Mouse (Mus musculus) intestine, postnatal 0 days (tissue): ENCODE results near the gene Mad2l1bp. TPM values are rescaled to one million over a fixed set of nuclear protein-coding genes. Genes with fewer than 3 reads are reported as not detected.

Experiments
- ATAC-seq: fragments of 200-750 bp; cut with Nextera tagmentation; 2 replicates; pipeline ENCODE4 v1.8.0; 2017; ENCODE audit warnings: mild to moderate bottlenecking, moderate TSS enrichment, moderate library complexity
- H3K27ac ChIP-seq: fragments of 300-500 bp; sonication (generic); 2 replicates; pipeline ENCODE4 v1.5.1; 2014; ENCODE audit warnings: mild to moderate bottlenecking, low read depth, low read length, moderate library complexity
- H3K27me3 ChIP-seq: fragments of 300-500 bp; sonication (generic); replicated peaks from 2 replicates; pipeline ENCODE4 v1.6.1; 2014; ENCODE audit warnings: low read length, mixed read lengths; ENCODE audit not compliant: control insufficient read depth, insufficient read depth
- H3K36me3 ChIP-seq: fragments of 300-500 bp; sonication (generic); 2 replicates; pipeline ENCODE4 v1.6.1; 2014; ENCODE audit warnings: mild to moderate bottlenecking, moderate library complexity; ENCODE audit not compliant: control insufficient read depth, insufficient read depth
- H3K4me1 ChIP-seq: fragments of 300-500 bp; sonication (generic); replicated peaks from 2 replicates; pipeline ENCODE4 v1.6.1; 2014; ENCODE audit warnings: antibody characterized with exemption, low read length, mixed read lengths; ENCODE audit not compliant: control insufficient read depth, insufficient read depth
- H3K4me2 ChIP-seq: fragments of 300-500 bp; sonication (generic); replicated peaks from 2 replicates; pipeline ENCODE4 v1.6.1; 2014; ENCODE audit warnings: low read depth, mild to moderate bottlenecking, moderate library complexity
- H3K4me3 ChIP-seq: fragments of 300-500 bp; sonication (generic); 2 replicates; pipeline ENCODE4 v1.5.1; 2014; ENCODE audit warnings: low read depth, low read length
- H3K9ac ChIP-seq: fragments of 300-500 bp; sonication (generic); 2 replicates; pipeline ENCODE4 v1.6.1; 2014; ENCODE audit warnings: mild to moderate bottlenecking, low read depth, low read length
- H3K9me3 ChIP-seq: fragments of 300-500 bp; sonication (generic); 2 replicates; pipeline ENCODE4 v1.6.1; 2016; ENCODE audit warnings: mixed run types; ENCODE audit not compliant: control insufficient read depth
- CTCF ChIP-seq: sonication (generic); IDR thresholded peaks from 2 replicates; pipeline ENCODE4 v1.5.1; 2016; ENCODE audit warnings: low read depth, mild to moderate bottlenecking, control low read depth, antibody characterized with exemption, moderate library complexity
- WGBS: fragments of 180-500 bp; shearing (Covaris S2); extraction: QIAGEN DNeasy Blood & Tissue Kit; methylation state at CpG from one replicate; pipeline ENCODE4 v1.1.7; 2014; 5-methylcytosine and 5-hydroxymethylcytosine counted together
- polyA plus RNA-seq: library from polyadenylated mRNA; unstranded; fragments of >200 nt; fragmentation: Nextera tagmentation; extraction: Ambion mirVana; gene quantifications from 2 replicates; pipeline ENCODE4 v1.2.1, GENCODE M21; 2015

The Mad2l1bp gene
- polyA plus RNA-seq: 38.1 and 40.2 TPM in 2 replicates

DNA sequence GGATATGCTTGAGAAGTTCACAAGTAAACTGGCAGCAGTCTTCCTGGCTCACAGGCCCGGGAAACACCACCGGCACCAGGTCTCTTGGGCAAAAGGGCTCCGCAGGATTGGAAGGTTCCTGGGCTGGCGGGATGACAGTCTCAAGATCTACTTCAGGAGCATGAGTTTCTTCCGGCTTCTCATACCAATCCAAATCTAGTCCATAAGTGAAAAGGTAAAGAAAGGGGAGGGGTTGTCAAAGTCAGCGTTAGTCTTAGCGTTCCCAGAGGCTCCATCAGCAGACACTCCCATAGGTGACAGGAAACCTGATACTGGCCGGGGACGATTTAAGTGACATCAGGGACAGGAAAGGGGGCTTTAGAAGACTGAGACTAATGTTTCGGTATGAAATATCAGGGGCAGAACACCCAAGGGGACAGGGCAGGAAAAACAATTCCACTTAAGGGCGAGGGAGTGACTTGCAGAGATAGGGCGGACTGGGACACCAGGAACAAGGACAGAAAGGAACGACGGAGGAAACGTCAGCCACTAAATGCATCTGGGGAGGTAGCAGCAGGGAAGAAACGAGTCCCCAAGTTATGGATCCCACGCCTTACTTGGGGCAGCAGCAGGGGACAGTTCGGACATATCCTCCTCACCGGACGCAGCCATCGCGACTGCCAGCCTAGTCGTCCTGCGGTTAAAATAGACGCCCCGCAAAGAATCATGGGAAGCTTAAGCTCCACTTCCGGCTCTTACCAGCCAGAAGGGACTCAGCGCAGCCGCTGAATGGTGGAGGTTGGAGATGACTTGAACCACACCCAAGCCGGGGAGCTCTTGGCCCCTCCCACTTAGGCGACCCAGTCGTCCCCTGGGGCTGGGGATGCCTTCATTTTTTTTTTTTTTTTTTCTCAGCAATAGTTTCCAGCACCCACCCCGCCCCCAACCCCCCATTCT lies at the start of gene Mad2l1bp:
Gene Mad2l1bp (minus strand): TSS at position 707 of the 936 bp plus-strand sequence.
- Histone ChIP-seq H3K9ac (peak within 1 kb of the TSS; percentile 74), H3K4me2 (peak within 1 kb of the TSS; percentile 82), H3K27me3 (no peaks in the 10 kb centered on the region), H3K27ac (peak within 1 kb of the TSS; percentile 80), H3K4me3 (peak within 1 kb of the TSS; percentile 72), H3K9me3 (no peaks in the 10 kb centered on the region), H3K36me3 (peaks cover 11% of the 10 kb centered on the region; the same call in 1 of the 2 replicates), H3K4me1 (no peaks in the 10 kb centered on the region)
- ATAC-seq: peak; percentile 82
- TF ChIP-seq CTCF: no peak
- WGBS: 2% methylated on average over 33 of the region's 33 CpGs

DNA sequence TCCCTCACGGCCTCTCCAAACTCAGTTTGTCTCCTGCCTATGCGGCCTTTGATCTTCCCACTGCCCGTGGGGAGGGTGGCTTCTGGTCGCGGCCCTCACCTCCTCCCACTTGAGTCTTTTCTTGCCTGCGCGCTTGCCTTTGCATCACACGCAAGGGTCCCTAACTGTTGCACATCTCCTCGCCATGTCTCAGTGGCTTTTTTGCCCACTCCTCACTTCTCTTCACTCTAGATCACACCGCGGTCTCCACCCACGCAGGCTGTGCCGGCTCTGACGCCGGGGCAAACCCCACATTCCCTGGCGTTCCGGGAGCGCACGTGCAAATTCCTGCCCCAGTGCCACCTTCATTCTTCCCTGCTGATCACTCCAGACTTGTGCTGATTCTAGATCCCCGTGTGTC lies 49.7 kb upstream of the Mad2l1bp start:
- Histone ChIP-seq H3K4me2 (peak overlapping the region; percentile 90), H3K36me3 (peaks cover 29% of the 10 kb centered on the region), H3K4me3 (peak overlapping the region; percentile 98), H3K9ac (peak overlapping the region; percentile 86), H3K27ac (peak overlapping the region; percentile 70), H3K27me3 (no peaks in the 10 kb centered on the region), H3K9me3 (no peaks in the 10 kb centered on the region), H3K4me1 (no peaks in the 10 kb centered on the region; the same call in 1 of the 2 replicates)
- WGBS: 0% methylated on average over 20 of the region's 20 CpGs
- peak; percentile 20; the same call in 1 of the 2 replicates for ATAC-seq
- no peak for TF ChIP-seq CTCF

DNA sequence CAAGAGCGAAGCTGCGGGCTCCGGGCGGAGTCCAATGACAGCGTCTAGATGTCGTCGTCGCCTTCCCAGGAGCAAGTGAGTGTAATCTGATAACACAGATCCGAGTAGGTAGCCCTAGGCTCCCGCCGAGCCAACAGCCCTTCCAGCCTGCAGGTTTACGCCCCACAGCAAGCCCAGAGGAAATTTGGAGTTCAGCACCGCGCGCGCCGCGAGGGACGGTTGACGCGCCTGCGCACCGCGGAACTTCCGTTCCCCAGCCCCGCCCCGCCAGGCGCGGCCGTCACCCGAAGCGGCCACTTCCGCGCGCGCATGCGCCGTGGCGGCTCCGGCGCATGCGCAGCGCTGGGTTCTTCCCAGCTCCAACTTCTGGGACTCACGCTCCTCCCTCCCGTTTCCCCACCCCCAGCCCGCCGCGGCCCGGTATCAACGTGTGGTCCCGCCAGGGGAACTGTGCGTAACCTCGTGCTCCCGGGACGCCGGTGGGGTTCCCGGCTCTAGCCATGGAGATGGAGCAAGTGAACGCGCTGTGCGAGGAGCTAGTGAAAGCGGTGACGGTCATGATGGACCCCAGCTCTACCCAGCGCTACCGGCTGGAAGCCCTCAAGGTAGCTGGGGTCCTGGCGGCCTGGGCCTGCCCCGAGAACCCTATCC lies 49.2 kb upstream of the Mad2l1bp start, which contains the start of the genes Polh and Xpo5:
Gene Polh (minus strand): TSS at position 225 of the 651 bp plus-strand sequence.
Gene Xpo5 (plus strand): TSS at position 362 of the 651 bp plus-strand sequence.
- peak; percentile 96 for ATAC-seq
- Histone ChIP-seq H3K9ac (peak within 1 kb of the TSS; percentile 86), H3K36me3 (peaks cover 29% of the 10 kb centered on the region), H3K4me1 (no peaks in the 10 kb centered on the region; the same call in 1 of the 2 replicates), H3K4me2 (peak within 1 kb of the TSS; percentile 90), H3K9me3 (no peaks in the 10 kb centered on the region), H3K4me3 (peak within 1 kb of the TSS; percentile 98), H3K27ac (peak within 1 kb of the TSS; percentile 70), H3K27me3 (no peaks in the 10 kb centered on the region)
- WGBS: under 1% methylated on average over 66 of the region's 66 CpGs
- peak; percentile 27; the same call in 1 of the 2 replicates for TF ChIP-seq CTCF

DNA sequence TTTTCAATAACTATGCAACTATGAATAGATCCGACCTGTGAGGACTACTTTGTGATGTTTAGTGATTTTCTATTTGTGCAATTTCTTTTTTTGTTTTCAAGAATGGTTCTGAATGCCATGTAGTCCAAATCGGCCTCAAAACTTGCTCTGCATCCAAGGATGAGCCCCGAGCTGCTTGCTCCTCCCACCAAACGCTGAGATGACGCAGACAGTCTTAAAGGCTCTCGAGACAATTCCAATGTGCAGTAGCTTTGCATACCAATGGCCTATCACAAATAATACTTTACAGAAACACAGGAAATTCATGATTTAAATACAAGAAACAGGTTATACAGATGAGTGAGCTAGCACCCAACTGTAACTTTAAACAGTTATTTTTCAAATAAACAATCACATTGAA lies 47.8 kb upstream of the Mad2l1bp start:
- no peak for TF ChIP-seq CTCF
- Histone ChIP-seq H3K4me2 (peak overlapping the region; percentile 90), H3K9ac (no peak overlapping the region), H3K36me3 (peaks cover 29% of the 10 kb centered on the region), H3K27ac (no peak overlapping the region), H3K4me1 (no peaks in the 10 kb centered on the region; the same call in 1 of the 2 replicates), H3K4me3 (0 out of 2 replicates have a peak overlapping the region, but pooled peaks have one; percentile 98), H3K27me3 (no peaks in the 10 kb centered on the region), H3K9me3 (no peaks in the 10 kb centered on the region)
- ATAC-seq: no peak
- WGBS: 44% methylated on average over 6 of the region's 6 CpGs

DNA sequence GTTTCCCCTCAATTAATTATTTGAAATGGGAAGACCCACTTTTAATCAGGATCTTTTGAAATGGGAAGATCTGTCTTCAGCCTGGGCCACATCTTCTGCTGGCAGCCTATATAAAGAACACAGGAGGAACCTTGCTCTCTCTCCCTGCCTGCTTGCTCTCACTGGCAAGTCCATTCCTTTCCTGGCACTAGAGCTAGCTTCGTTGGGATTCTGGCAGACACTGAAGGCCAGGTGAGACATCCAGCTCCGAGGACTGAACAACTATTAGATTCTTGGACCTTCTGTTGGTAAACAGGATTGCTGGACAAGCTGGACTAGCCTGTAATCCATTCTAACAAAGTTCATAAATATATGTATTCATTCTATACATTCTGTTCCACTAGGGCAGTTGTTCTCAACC lies 35.5 kb upstream of the Mad2l1bp start:
- 96% methylated on average over 2 of the region's 2 CpGs for WGBS
- Histone ChIP-seq H3K9ac (no peak overlapping the region), H3K4me1 (no peaks in the 10 kb centered on the region), H3K27me3 (no peaks in the 10 kb centered on the region), H3K4me2 (no peak overlapping the region), H3K36me3 (peaks cover 68% of the 10 kb centered on the region), H3K9me3 (no peaks in the 10 kb centered on the region), H3K27ac (no peak overlapping the region), H3K4me3 (no peak overlapping the region)
- no peak for TF ChIP-seq CTCF
- no peak for ATAC-seq

DNA sequence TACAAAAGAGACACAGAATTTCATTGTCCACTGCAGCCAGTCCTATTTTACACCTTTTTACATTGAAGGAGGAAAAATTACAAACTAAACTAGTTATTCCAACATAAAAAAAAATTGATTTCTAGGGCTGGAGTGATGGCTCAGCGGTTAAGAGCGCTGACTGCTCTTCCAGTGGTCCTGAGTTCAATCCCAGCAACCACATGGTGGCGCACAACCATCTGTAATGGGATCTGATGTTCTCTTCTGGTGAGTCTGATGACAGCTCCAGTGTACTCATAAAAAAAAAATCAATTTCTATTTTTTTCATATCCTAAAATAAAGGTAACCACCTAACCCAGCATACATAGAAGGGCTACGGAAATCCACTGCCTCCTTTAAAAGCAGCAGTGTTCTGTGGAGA lies 28.9 kb upstream of the Mad2l1bp start:
- Histone ChIP-seq H3K36me3 (peaks cover 75% of the 10 kb centered on the region), H3K4me1 (no peaks in the 10 kb centered on the region), H3K27me3 (no peaks in the 10 kb centered on the region), H3K9me3 (no peaks in the 10 kb centered on the region), H3K4me2 (no peak overlapping the region), H3K4me3 (no peak overlapping the region), H3K27ac (no peak overlapping the region), H3K9ac (no peak overlapping the region)
- ATAC-seq: no peak
- 84% methylated on average over 4 of the region's 4 CpGs for WGBS
- peak; percentile 60 for TF ChIP-seq CTCF
